Mouse (Mus musculus) intestine, postnatal 0 days (tissue): ENCODE measurements around the gene Esrra. TPM values are rescaled to one million over a fixed set of nuclear protein-coding genes. Genes with fewer than 3 reads are reported as not detected.
"Not testable (repeated sequence)": the region's sequence is repeated elsewhere in the genome, so short reads cannot be mapped to it uniquely, and the experiment has no call there.

ENCODE experiments used
- ATAC-seq: fragments of 200-750 bp; cut with Nextera tagmentation; 2 replicates; pipeline ENCODE4 v1.8.0; 2017; ENCODE audit warnings: mild to moderate bottlenecking, moderate TSS enrichment, moderate library complexity
- H3K27ac ChIP-seq: fragments of 300-500 bp; sonication (generic); 2 replicates; pipeline ENCODE4 v1.5.1; 2014; ENCODE audit warnings: mild to moderate bottlenecking, low read depth, low read length, moderate library complexity
- H3K27me3 ChIP-seq: fragments of 300-500 bp; sonication (generic); replicated peaks from 2 replicates; pipeline ENCODE4 v1.6.1; 2014; ENCODE audit warnings: low read length, mixed read lengths; ENCODE audit not compliant: control insufficient read depth, insufficient read depth
- H3K36me3 ChIP-seq: fragments of 300-500 bp; sonication (generic); 2 replicates; pipeline ENCODE4 v1.6.1; 2014; ENCODE audit warnings: mild to moderate bottlenecking, moderate library complexity; ENCODE audit not compliant: control insufficient read depth, insufficient read depth
- H3K4me1 ChIP-seq: fragments of 300-500 bp; sonication (generic); replicated peaks from 2 replicates; pipeline ENCODE4 v1.6.1; 2014; ENCODE audit warnings: antibody characterized with exemption, low read length, mixed read lengths; ENCODE audit not compliant: control insufficient read depth, insufficient read depth
- H3K4me2 ChIP-seq: fragments of 300-500 bp; sonication (generic); replicated peaks from 2 replicates; pipeline ENCODE4 v1.6.1; 2014; ENCODE audit warnings: low read depth, mild to moderate bottlenecking, moderate library complexity
- H3K4me3 ChIP-seq: fragments of 300-500 bp; sonication (generic); 2 replicates; pipeline ENCODE4 v1.5.1; 2014; ENCODE audit warnings: low read depth, low read length
- H3K9ac ChIP-seq: fragments of 300-500 bp; sonication (generic); 2 replicates; pipeline ENCODE4 v1.6.1; 2014; ENCODE audit warnings: mild to moderate bottlenecking, low read depth, low read length
- H3K9me3 ChIP-seq: fragments of 300-500 bp; sonication (generic); 2 replicates; pipeline ENCODE4 v1.6.1; 2016; ENCODE audit warnings: mixed run types; ENCODE audit not compliant: control insufficient read depth
- CTCF ChIP-seq: sonication (generic); IDR thresholded peaks from 2 replicates; pipeline ENCODE4 v1.5.1; 2016; ENCODE audit warnings: low read depth, mild to moderate bottlenecking, control low read depth, antibody characterized with exemption, moderate library complexity
- WGBS: fragments of 180-500 bp; shearing (Covaris S2); extraction: QIAGEN DNeasy Blood & Tissue Kit; methylation state at CpG from one replicate; pipeline ENCODE4 v1.1.7; 2014; 5-methylcytosine and 5-hydroxymethylcytosine counted together
- polyA plus RNA-seq: library from polyadenylated mRNA; unstranded; fragments of >200 nt; fragmentation: Nextera tagmentation; extraction: Ambion mirVana; gene quantifications from 2 replicates; pipeline ENCODE4 v1.2.1, GENCODE M21; 2015

Gene Esrra
- polyA plus RNA-seq, 1 experiment from 2014 or later = 63.6 TPM

GRCm38 (mm10) chr19:6912205-6912970, 9.2 kb downstream of the Esrra start:
- no peaks in the 10 kb centered on the region for H3K9me3 ChIP-seq
- no peak for ATAC-seq
- WGBS = 90% methylated on average over 15 of the region's 15 CpGs
- peaks cover 48% of the 10 kb centered on the region for H3K36me3 ChIP-seq
- no peak overlapping the region for H3K9ac ChIP-seq
- H3K4me3 ChIP-seq = no peak overlapping the region
- no peak overlapping the region for H3K27ac ChIP-seq
- no peak for TF ChIP-seq CTCF
- no peaks in the 10 kb centered on the region for H3K27me3 ChIP-seq
- 0 out of 2 replicates have a peak overlapping the region, but pooled peaks have one; percentile 68 for H3K4me2 ChIP-seq
- H3K4me1 ChIP-seq = peaks cover 4% of the 10 kb centered on the region; the same call in 1 of the 2 replicates

- peak overlapping the region; percentile 68 for H3K4me2 ChIP-seq
- no peak for ATAC-seq
- WGBS = 79% methylated on average over 19 of the region's 19 CpGs
- TF ChIP-seq CTCF = no peak
- H3K36me3 ChIP-seq = peaks cover 58% of the 10 kb centered on the region
- H3K9me3 ChIP-seq = no peaks in the 10 kb centered on the region
- no peak overlapping the region for H3K9ac ChIP-seq
- H3K27ac ChIP-seq = no peak overlapping the region
- H3K4me3 ChIP-seq = no peak overlapping the region
- no peaks in the 10 kb centered on the region for H3K27me3 ChIP-seq
- peaks cover 4% of the 10 kb centered on the region; the same call in 1 of the 2 replicates for H3K4me1 ChIP-seq
Observed at GRCm38 (mm10) chr19:6911101-6912074, 10.2 kb downstream of the Esrra start.

GRCm38 (mm10) chr19:6910306-6910705, 11.3 kb downstream of the Esrra start:
- ATAC-seq = peak; percentile 6
- peaks cover 57% of the 10 kb centered on the region for H3K36me3 ChIP-seq
- 2% methylated on average over 30 of the region's 30 CpGs for WGBS

GRCm38 (mm10) chr19:6909507-6910289, 11.9 kb downstream of the Esrra start, which contains the start of the genes Trmt112 and Prdx5:
Trmt112 (plus strand) TSS chr19:6909698.
Prdx5 (minus strand) TSS chr19:6910106.
- Histone ChIP-seq H3K27me3 (no peaks in the 10 kb centered on the region), H3K27ac (peak within 1 kb of the TSS; percentile 99), H3K4me1 (peaks cover 4% of the 10 kb centered on the region; the same call in 1 of the 2 replicates), H3K4me3 (peak within 1 kb of the TSS; percentile 64), H3K9ac (peak within 1 kb of the TSS; percentile 68), H3K36me3 (peaks cover 60% of the 10 kb centered on the region), H3K4me2 (peak within 1 kb of the TSS; percentile 68), H3K9me3 (no peaks in the 10 kb centered on the region)
- TF ChIP-seq CTCF = peak; percentile 48
- ATAC-seq = peak; percentile 81
- under 1% methylated on average over 65 of the region's 65 CpGs for WGBS

More at GRCm38 (mm10) chr19:6910306-6910705, 11.3 kb downstream of the Esrra start:
- H3K4me1 ChIP-seq, H3K9me3 ChIP-seq, H3K27me3 ChIP-seq: not testable (repeated sequence)
- H3K9ac ChIP-seq = peak overlapping the region; percentile 68
- peak overlapping the region; percentile 68 for H3K4me2 ChIP-seq
- peak overlapping the region; percentile 64 for H3K4me3 ChIP-seq
- H3K27ac ChIP-seq = peak overlapping the region; percentile 99

- Histone ChIP-seq H3K27me3 (no peaks in the 10 kb centered on the region), H3K9me3 (no peaks in the 10 kb centered on the region), H3K9ac (peak overlapping the region; percentile 68), H3K27ac (peak overlapping the region; percentile 99), H3K4me2 (peak overlapping the region; percentile 68), H3K36me3 (peaks cover 57% of the 10 kb centered on the region), H3K4me3 (peak overlapping the region; percentile 64), H3K4me1 (peaks cover 4% of the 10 kb centered on the region; the same call in 1 of the 2 replicates)
- ATAC-seq = no peak
- WGBS = 4% methylated on average over 11 of the region's 11 CpGs
- no peak for TF ChIP-seq CTCF
Observed at GRCm38 (mm10) chr19:6909021-6909420, 12.6 kb downstream of the Esrra start.
